Mouse (Mus musculus): Measurements from ENCODE around the gene Cradd. TPM values are rescaled to one million over a fixed set of nuclear protein-coding genes. Genes with fewer than 3 reads are reported as not detected.

Cradd gene
- polyA plus RNA-seq, 2 experiments = 3.2 to 3.6 TPM

DNA sequence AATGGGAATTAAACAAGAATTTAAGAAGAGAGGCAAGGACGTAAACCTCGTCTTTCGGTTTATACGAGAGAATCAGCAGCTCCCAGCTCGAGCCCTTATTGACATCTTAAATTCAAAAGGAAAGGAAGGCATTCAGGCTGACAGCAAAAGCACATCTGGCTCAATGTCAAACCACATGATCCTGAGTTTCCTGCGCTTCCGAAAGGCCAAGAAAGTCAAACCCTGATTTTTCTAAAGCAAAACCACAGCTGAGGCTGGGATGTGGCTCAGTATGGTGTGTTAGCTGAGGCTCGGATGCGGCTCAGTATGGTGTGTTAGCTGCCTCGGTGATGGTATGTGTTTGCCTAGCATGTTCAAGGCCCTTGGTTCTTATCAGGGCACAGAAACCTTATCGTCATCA, 26.9 kb downstream of the Cradd start:
- Histone ChIP-seq H3K9ac (replicated peaks) (no peak overlapping the region), H3K36me3 (replicated peaks; ENCODE audit: control insufficient read depth, insufficient read depth, low read depth) (no peaks in the 10 kb centered on the region), H3K4me3 (ENCODE audit: insufficient read depth in 1 of 2, low read depth in 2 of 2, low read length in 2 of 2) (no peak overlapping the region), H3K4me1 (replicated peaks; ENCODE audit: control insufficient read depth in 2 of 2, insufficient read depth in 2 of 2, low read length in 1 of 2) (peaks cover 0 to 27% of the 10 kb centered on the region in 2 experiments), H3K4me2 (ENCODE audit: low read depth) (no peak overlapping the region), H3K27me3 (ENCODE audit: control insufficient read depth, insufficient read depth, low read length) (no peaks in the 10 kb centered on the region), H3K9me3 (ENCODE audit: control insufficient read depth, low read length) (no peaks in the 10 kb centered on the region), H3K27ac (no peak overlapping the region)
- WGBS (ENCODE audit: insufficient replicate concordance) = 61% methylated on average over 11 of the region's 11 CpGs
- no peak for TF ChIP-seq CTCF (IDR thresholded peaks at IDR 0.05; ENCODE audit: low read depth)
- TF ChIP-seq EP300 (IDR thresholded peaks at IDR 0.05; ENCODE audit: low read depth) = no peak
- DNase-seq (ENCODE audit: low read depth in 3 of 3, low spot score in 3 of 3) (no peak), ATAC-seq (ENCODE audit: insufficient read depth) (no peak)

DNA sequence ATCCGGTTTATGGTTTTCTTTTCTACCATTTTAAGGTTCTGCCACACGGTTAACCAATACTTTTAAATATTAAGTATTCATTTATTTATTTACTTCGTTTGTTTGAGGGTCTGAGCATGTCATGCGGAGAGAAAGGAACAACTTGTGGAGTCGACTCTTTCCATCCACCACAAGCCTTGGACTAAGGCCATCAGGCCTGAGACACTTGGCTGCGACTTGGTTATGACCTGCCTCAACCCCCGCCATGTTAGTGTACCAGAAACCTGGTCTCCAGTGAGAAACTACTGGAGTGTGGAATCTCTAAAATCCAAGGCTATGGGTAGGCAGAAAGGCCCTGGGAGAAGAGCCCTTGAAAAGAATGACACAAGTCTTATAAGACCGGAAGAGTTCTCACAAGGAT, 30.7 kb downstream of the Cradd start:
- H3K9me3 ChIP-seq (ENCODE audit: control insufficient read depth, low read length) = no peaks in the 10 kb centered on the region
- no peaks in the 10 kb centered on the region for H3K36me3 ChIP-seq (replicated peaks; ENCODE audit: control insufficient read depth, insufficient read depth, low read depth)
- H3K27me3 ChIP-seq (ENCODE audit: control insufficient read depth, insufficient read depth, low read length) = no peaks in the 10 kb centered on the region
- no peak for ATAC-seq (ENCODE audit: insufficient read depth)
- H3K4me1 ChIP-seq (replicated peaks; ENCODE audit: control insufficient read depth in 2 of 2, insufficient read depth in 2 of 2, low read length in 1 of 2) = peaks cover 20 to 57% of the 10 kb centered on the region in 2 experiments
- no peak overlapping the region for H3K27ac ChIP-seq
- H3K4me3 ChIP-seq (ENCODE audit: insufficient read depth in 1 of 2, low read depth in 2 of 2, low read length in 2 of 2) = no peak overlapping the region
- no peak overlapping the region for H3K9ac ChIP-seq (replicated peaks)
- 73% methylated on average over 8 of the region's 8 CpGs for whole genome bisulfite sequencing (ENCODE audit: insufficient replicate concordance)
- DNase-seq (ENCODE audit: low read depth in 3 of 3, low spot score in 3 of 3) = no peak
- H3K4me2 ChIP-seq (ENCODE audit: low read depth) = no peak overlapping the region
- no peak for TF ChIP-seq CTCF (IDR thresholded peaks at IDR 0.05; ENCODE audit: low read depth)

DNA sequence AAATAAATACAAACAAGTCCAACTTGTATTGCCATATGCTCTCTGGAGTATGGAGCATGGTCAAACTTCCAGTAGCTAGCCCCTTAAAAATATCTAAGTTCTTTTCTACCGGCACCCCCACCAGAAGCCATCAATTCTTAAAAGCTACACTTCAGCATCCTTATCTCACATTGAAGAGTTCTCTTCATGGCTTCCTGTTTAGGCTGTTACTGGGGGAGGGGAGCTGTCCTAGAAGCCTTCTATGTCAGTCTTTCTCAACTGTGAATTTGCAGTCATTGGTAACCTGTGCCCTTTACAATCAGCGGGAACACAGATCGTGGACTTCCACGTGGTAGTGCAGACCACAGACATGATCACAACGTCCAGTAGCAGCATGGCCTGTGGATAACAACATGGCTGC, 31.7 kb downstream of the Cradd start:
- DNase-seq (ENCODE audit: low read depth in 3 of 3, low spot score in 3 of 3) (no peak), ATAC-seq (ENCODE audit: insufficient read depth) (no peak)
- 14% methylated on average over 5 of the region's 5 CpGs for WGBS (ENCODE audit: insufficient replicate concordance)
- H3K36me3 ChIP-seq (replicated peaks; ENCODE audit: control insufficient read depth, insufficient read depth, low read depth) = no peaks in the 10 kb centered on the region
- no peaks in the 10 kb centered on the region for H3K27me3 ChIP-seq (ENCODE audit: control insufficient read depth, insufficient read depth, low read length)
- H3K4me3 ChIP-seq (ENCODE audit: insufficient read depth in 1 of 2, low read depth in 2 of 2, low read length in 2 of 2) = no peak overlapping the region
- no peak overlapping the region for H3K4me2 ChIP-seq (ENCODE audit: low read depth)
- H3K9me3 ChIP-seq (ENCODE audit: control insufficient read depth, low read length) = no peaks in the 10 kb centered on the region
- no peak for TF ChIP-seq EP300 (IDR thresholded peaks at IDR 0.05; ENCODE audit: low read depth)
- no peak overlapping the region for H3K27ac ChIP-seq
- H3K4me1 ChIP-seq (replicated peaks; ENCODE audit: control insufficient read depth in 2 of 2, insufficient read depth in 2 of 2, low read length in 1 of 2) = peaks cover 20 to 51% of the 10 kb centered on the region in 2 experiments
- H3K9ac ChIP-seq (replicated peaks) = no peak overlapping the region

DNA sequence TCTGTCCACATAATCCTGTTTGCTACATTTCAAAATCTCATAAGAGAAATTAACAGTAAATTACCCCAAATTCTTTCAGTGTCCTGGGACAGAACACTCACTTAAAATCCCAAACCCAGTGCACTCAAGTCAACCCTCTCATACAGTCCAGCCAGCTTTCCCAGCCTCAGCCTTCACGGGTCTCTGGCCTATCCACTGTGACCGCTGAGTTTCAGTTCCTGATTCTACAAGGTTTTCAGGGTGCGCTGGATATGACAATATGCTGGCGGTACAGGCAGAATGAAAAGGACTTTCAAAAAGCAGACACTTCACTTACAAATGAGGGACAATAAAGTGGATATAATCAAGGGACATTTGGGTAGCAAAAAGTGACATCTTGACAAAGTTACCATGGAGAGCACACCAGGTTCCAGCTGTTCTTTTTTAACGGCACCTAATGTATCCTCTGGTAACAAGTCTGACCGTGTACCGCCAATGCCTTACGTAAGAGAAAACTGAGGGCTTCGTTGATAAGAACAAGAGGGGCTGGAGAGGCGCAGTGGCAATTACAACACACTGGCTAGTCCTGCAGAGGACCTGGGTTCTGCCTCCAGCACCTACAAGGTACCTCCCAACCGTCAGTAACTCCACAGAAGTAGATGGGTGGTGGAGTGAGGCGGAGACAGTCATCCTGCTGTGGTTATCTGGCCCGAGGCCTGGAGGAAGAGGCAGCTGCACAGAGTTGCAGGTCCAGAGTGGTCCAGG, 32.6 kb downstream of the Cradd start:
- Histone ChIP-seq H3K4me1 (replicated peaks; ENCODE audit: control insufficient read depth in 2 of 2, insufficient read depth in 2 of 2, low read length in 1 of 2) (peaks cover 20 to 44% of the 10 kb centered on the region in 2 experiments), H3K9ac (replicated peaks) (no peak overlapping the region), H3K27ac (no peak overlapping the region), H3K4me2 (ENCODE audit: low read depth) (no peak overlapping the region; the same call in 1 of the 2 replicates), H3K9me3 (ENCODE audit: control insufficient read depth, low read length) (no peaks in the 10 kb centered on the region), H3K4me3 (ENCODE audit: insufficient read depth in 1 of 2, low read depth in 2 of 2, low read length in 2 of 2) (no peak overlapping the region), H3K36me3 (replicated peaks; ENCODE audit: control insufficient read depth, insufficient read depth, low read depth) (no peaks in the 10 kb centered on the region), H3K27me3 (ENCODE audit: control insufficient read depth, insufficient read depth, low read length) (no peaks in the 10 kb centered on the region)
- peak; percentile 55; the same call in 1 of the 2 replicates for ATAC-seq (ENCODE audit: insufficient read depth)
- TF ChIP-seq CTCF (IDR thresholded peaks at IDR 0.05; ENCODE audit: low read depth) (no peak), EP300 (IDR thresholded peaks at IDR 0.05; ENCODE audit: low read depth) (no peak)
- WGBS (ENCODE audit: insufficient replicate concordance) = 36% methylated on average over 13 of the region's 13 CpGs
- no peak for DNase-seq (ENCODE audit: low read depth in 3 of 3, low spot score in 3 of 3)

DNA sequence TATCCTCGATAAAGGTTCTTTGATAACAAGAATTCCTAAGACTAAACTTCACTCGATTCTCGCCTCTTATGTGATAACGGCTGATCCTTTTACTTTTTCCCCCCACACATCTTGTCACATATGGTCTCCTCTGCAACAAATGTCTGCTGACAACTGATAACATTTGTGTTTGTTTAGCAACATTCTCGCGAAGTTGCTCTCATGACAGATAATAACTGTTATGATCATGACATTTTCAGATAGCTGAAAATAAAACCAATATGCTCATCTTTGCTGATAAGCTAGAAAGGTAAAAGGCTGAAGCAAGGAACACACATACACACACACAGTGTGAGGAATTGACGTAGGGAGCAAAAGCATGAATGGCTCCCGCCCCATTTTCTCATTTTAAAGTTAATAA, 34.1 kb downstream of the Cradd start:
- H3K4me2 ChIP-seq (ENCODE audit: low read depth) = peak overlapping the region; percentile 47
- 19% methylated on average over 8 of the region's 8 CpGs for WGBS (ENCODE audit: insufficient replicate concordance)
- TF ChIP-seq CTCF (IDR thresholded peaks at IDR 0.05; ENCODE audit: low read depth) (no peak), EP300 (IDR thresholded peaks at IDR 0.05; ENCODE audit: low read depth) (peak; percentile 93)
- H3K9ac ChIP-seq (replicated peaks) = no peak overlapping the region
- H3K27ac ChIP-seq = peak overlapping the region; percentile 52
- H3K4me1 ChIP-seq (replicated peaks; ENCODE audit: control insufficient read depth in 2 of 2, insufficient read depth in 2 of 2, low read length in 1 of 2) = peaks cover 20 to 44% of the 10 kb centered on the region in 2 experiments
- H3K36me3 ChIP-seq (replicated peaks; ENCODE audit: control insufficient read depth, insufficient read depth, low read depth) = no peaks in the 10 kb centered on the region
- peak; percentile 41 to 56 (median 46) for DNase-seq (ENCODE audit: low read depth in 3 of 3, low spot score in 3 of 3)
- no peaks in the 10 kb centered on the region for H3K27me3 ChIP-seq (ENCODE audit: control insufficient read depth, insufficient read depth, low read length)
- no peaks in the 10 kb centered on the region for H3K9me3 ChIP-seq (ENCODE audit: control insufficient read depth, low read length)
- no peak overlapping the region for H3K4me3 ChIP-seq (ENCODE audit: insufficient read depth in 1 of 2, low read depth in 2 of 2, low read length in 2 of 2)
- ATAC-seq (ENCODE audit: insufficient read depth) = peak; percentile 80
